Mouse (Mus musculus) MEL (cell line): ENCODE measurements around the gene Galnt17.

Source experiments
- CTCF ChIP-seq, 3 experiments: IDR thresholded peaks in 2 of 3; conservative IDR thresholded peaks in 1 of 3; 2 replicates each; pipeline ENCODE4 v1.5.1; 2011 to 2012; ENCODE audit warnings: low read length in 3 of 3, low read depth in 2 of 3, mild to moderate bottlenecking in 2 of 3, improper control_type of control experiment in 1 of 3, inconsistent platforms in 1 of 3, mixed read lengths in 1 of 3, moderate library complexity in 1 of 3; ENCODE audit not compliant: control insufficient read depth in 1 of 3, insufficient read depth in 1 of 3, poor library complexity in 1 of 3, severe bottlenecking in 1 of 3
- GABPA ChIP-seq: IDR thresholded peaks from 2 replicates; pipeline ENCODE4 v1.6.1; 2012; ENCODE audit warnings: low read depth, mild to moderate bottlenecking, inconsistent platforms, low read length, improper control_type of control experiment, moderate library complexity
- POLR2A ChIP-seq, 2 experiments: IDR thresholded peaks; 2 replicates each; pipeline ENCODE4 v1.6.1; 2011 to 2012; ENCODE audit warnings: low read length in 2 of 2, mild to moderate bottlenecking in 2 of 2, control low read depth in 1 of 2, improper control_type of control experiment in 1 of 2, low read depth in 1 of 2, moderate library complexity in 1 of 2; ENCODE audit not compliant: control insufficient read depth in 1 of 2, insufficient read depth in 1 of 2, poor library complexity in 1 of 2

GRCm38 (mm10) chr5:130927138-130927793 is 381.0 kb downstream of the Galnt17 start:
- TF ChIP-seq CTCF (IDR thresholded peaks at IDR 0.05 in 2 of 3, conservative IDR thresholded peaks at IDR 0.05 in 1 of 3; ENCODE audit: control insufficient read depth in 1 of 3, insufficient read depth in 1 of 3, low read depth in 2 of 3, low read length in 3 of 3, poor library complexity in 1 of 3, severe bottlenecking in 1 of 3): peak; percentile 5 to 29 (median 10); a peak in 2 of 6 replicates
- TF ChIP-seq GABPA: no peak
- no peak for TF ChIP-seq POLR2A (IDR thresholded peaks at IDR 0.05; ENCODE audit: control insufficient read depth in 1 of 2, insufficient read depth in 1 of 2, low read depth in 1 of 2, low read length in 2 of 2, poor library complexity in 1 of 2)
